Mouse (Mus musculus) C2C12 (cell line): ENCODE results near the gene Mapk8.

Experiments
- CEBPB ChIP-seq: IDR thresholded peaks from one replicate; pipeline ENCODE4 v1.6.1; 2011; ENCODE audit warnings: low read depth, mild to moderate bottlenecking, control low read depth, moderate library complexity
- CTCF ChIP-seq: IDR thresholded peaks from one replicate; pipeline ENCODE4 v1.5.1; 2011; ENCODE audit not compliant: control insufficient read depth, insufficient read depth, insufficient read length
- FOSL1 ChIP-seq: IDR thresholded peaks from one replicate; pipeline ENCODE4 v1.8.0; 2011; ENCODE audit warnings: mild to moderate bottlenecking, low read length; ENCODE audit not compliant: poor library complexity, insufficient read depth, severe bottlenecking
- MAX ChIP-seq: IDR thresholded peaks from one replicate; pipeline ENCODE4 v1.6.1; 2011; ENCODE audit warnings: mild to moderate bottlenecking, control low read depth
- MYOD1 ChIP-seq: IDR thresholded peaks from one replicate; pipeline ENCODE4 v1.6.1; 2011; ENCODE audit warnings: low read depth; ENCODE audit not compliant: control insufficient read depth, insufficient read length
- MYOG ChIP-seq: IDR thresholded peaks from one replicate; pipeline ENCODE4 v1.6.1; 2011; ENCODE audit not compliant: control insufficient read depth, insufficient read length; ENCODE audit errors: extremely low read depth
- USF1 ChIP-seq: IDR thresholded peaks from one replicate; pipeline ENCODE4 v1.6.1; 2011; ENCODE audit warnings: low read depth, mild to moderate bottlenecking, control low read depth, moderate library complexity

- TF ChIP-seq CTCF (no peak), USF1 (no peak), CEBPB (no peak), MAX (no peak), MYOG (no peak), MYOD1 (no peak), FOSL1 (no peak)
These were observed 116.0 kb downstream of the Mapk8 start for GRCm38 (mm10) chr14:33330986-33331385.
